Mouse (Mus musculus): ENCODE measurements at regions not wholly inside any gene's neighbourhood (a gene's known extent, or its start where the extent isn't known, plus 50 kb on each side); places are given as distances from the start of the nearest gene placed in this dataset.

GRCm38 (mm10) chr12:112435295-112436110 lies 53.7 kb upstream of the A530016L24Rik start:
- peak; percentile 41 to 57 for DNase-seq (ENCODE audit: low spot score in 2 of 2)

DNA sequence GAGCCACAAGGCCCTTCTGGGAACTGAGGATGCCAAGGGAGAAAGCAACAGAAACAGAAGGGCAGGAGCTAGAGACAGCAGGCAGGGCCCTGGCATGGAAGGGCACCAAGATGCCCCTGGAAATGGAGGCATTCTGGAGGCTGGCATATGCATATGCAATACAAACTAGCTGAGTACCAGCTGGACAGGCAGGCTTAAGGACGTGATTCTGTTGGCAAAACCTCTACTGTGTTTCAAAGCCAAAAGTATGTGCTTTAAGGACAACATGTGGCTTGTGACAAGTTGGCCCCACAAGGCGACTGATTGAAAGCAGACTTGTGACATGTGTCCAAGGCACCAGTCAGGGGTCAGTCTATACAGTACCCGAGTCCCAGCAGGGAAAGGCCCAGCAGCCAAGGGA lies 52.2 kb upstream of the A530016L24Rik start:
- no peak for DNase-seq (ENCODE audit: low spot score in 2 of 2)

DNA sequence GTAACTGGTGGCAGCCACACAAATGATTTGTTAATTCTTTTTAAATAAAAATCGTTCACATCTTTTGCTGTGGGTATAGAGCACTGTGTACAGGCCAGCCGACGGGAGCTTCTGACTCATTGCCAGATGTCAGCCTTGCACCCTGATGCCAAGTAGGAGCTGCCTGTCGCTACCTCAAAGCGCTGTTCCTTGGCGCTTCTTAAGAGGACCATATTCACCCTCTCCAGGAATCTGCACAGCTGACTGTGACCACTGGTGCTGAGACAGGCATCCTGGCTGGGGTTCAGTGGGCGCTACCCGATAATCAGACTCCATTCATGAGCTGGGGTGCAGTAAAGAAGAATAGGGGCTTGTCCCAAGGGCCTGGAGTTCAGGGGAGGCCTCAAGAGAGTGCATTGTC lies 51.0 kb upstream of the A530016L24Rik start:
- no peak for DNase-seq (ENCODE audit: low spot score in 2 of 2)

Measured in layer of hippocampus, adult 8-10 months (tissue).